Mouse (Mus musculus) lung, postnatal 0 days (tissue): ENCODE data around the gene Stxbp6. TPM values are rescaled to one million over a fixed set of nuclear protein-coding genes. Genes with fewer than 3 reads are reported as not detected.

Experiments used
- ATAC-seq: fragments of 200-750 bp; cut with Nextera tagmentation; 2 replicates; pipeline ENCODE4 v1.8.0; 2017; ENCODE audit warnings: moderate library complexity
- DNase-seq: peaks from one replicate; pipeline ENCODE4 v3.0.0-alpha.2; 2016; ENCODE audit warnings: low spot score
- H3K27ac ChIP-seq: fragments of 300-500 bp; sonication (generic); 2 replicates; pipeline ENCODE4 v1.5.1; 2014; ENCODE audit warnings: antibody characterized with exemption, mild to moderate bottlenecking, low read length, mixed read lengths
- H3K27me3 ChIP-seq: fragments of 300-500 bp; sonication (generic); replicated peaks from 2 replicates; pipeline ENCODE4 v1.6.1; 2014; ENCODE audit warnings: low read length, mixed read lengths; ENCODE audit not compliant: insufficient read depth
- H3K36me3 ChIP-seq: fragments of 300-500 bp; sonication (generic); 2 replicates; pipeline ENCODE4 v1.6.1; 2014; ENCODE audit warnings: low read length, mixed read lengths; ENCODE audit not compliant: insufficient read depth
- H3K4me1 ChIP-seq: fragments of 300-500 bp; sonication (generic); 2 replicates; pipeline ENCODE4 v1.6.1; 2014; ENCODE audit warnings: antibody characterized with exemption, low read depth, low read length, mixed read lengths; ENCODE audit not compliant: insufficient read depth
- H3K4me2 ChIP-seq: fragments of 300-500 bp; sonication (generic); replicated peaks from 2 replicates; pipeline ENCODE4 v1.6.1; 2014; ENCODE audit warnings: low read depth, mild to moderate bottlenecking, low read length, moderate library complexity, mixed read lengths
- H3K4me3 ChIP-seq: fragments of 300-500 bp; sonication (generic); 2 replicates; pipeline ENCODE4 v1.5.1; 2014; ENCODE audit warnings: low read depth, low read length
- H3K9ac ChIP-seq: fragments of 300-500 bp; sonication (generic); replicated peaks from 2 replicates; pipeline ENCODE4 v1.6.1; 2014; ENCODE audit warnings: low read depth, mild to moderate bottlenecking
- H3K9me3 ChIP-seq: fragments of 300-500 bp; sonication (generic); 2 replicates; pipeline ENCODE4 v1.6.1; 2016; ENCODE audit warnings: low read length, mixed read lengths
- CTCF ChIP-seq: IDR thresholded peaks from 2 replicates; pipeline ENCODE4 v1.5.1; 2016; ENCODE audit warnings: antibody characterized with exemption, mild to moderate bottlenecking
- EP300 ChIP-seq: IDR thresholded peaks from 2 replicates; pipeline ENCODE4 v1.6.1; 2016; ENCODE audit warnings: antibody characterized with exemption, mild to moderate bottlenecking, control low read depth
- WGBS: fragments of 180-500 bp; shearing (Covaris S2); extraction: QIAGEN DNeasy Blood & Tissue Kit; methylation state at CpG from one replicate; pipeline ENCODE4 v1.1.7; 2014; 5-methylcytosine and 5-hydroxymethylcytosine counted together
- polyA plus RNA-seq: library from polyadenylated mRNA; unstranded; fragments of >200 nt; fragmentation: Nextera tagmentation; extraction: Ambion mirVana; gene quantifications from 2 replicates; pipeline ENCODE4 v1.2.1, GENCODE M21; 2015

The Stxbp6 gene
- polyA plus RNA-seq, 1 experiment from 2014 or later, result 22.1 TPM

GRCm38 (mm10) chr12:45072185-45072584 is 2.3 kb downstream of the Stxbp6 start:
- 63% methylated on average over 3 of the region's 3 CpGs for whole genome bisulfite sequencing
- Histone ChIP-seq H3K4me1 (0 out of 2 replicates have a peak, but pooled peaks cover 3% of the 10 kb centered on the region), H3K27me3 (no peaks in the 10 kb centered on the region), H3K4me3 (no peak overlapping the region), H3K4me2 (peak overlapping the region; percentile 91; the same call in 1 of the 2 replicates), H3K27ac (no peak overlapping the region), H3K36me3 (no peaks in the 10 kb centered on the region), H3K9me3 (no peaks in the 10 kb centered on the region), H3K9ac (no peak overlapping the region)
- ATAC-seq (no peak), DNase-seq (no peak)
- TF ChIP-seq EP300, result no peak
- TF ChIP-seq CTCF, result peak; percentile 14; the same call in 1 of the 2 replicates

GRCm38 (mm10) chr12:45070186-45070585 is 4.3 kb downstream of the Stxbp6 start:
- ATAC-seq (peak; percentile 46), DNase-seq (peak; percentile 68)

GRCm38 (mm10) chr12:45068145-45068754 is 6.3 kb downstream of the Stxbp6 start:
- H3K4me2 ChIP-seq, result no peak overlapping the region
- DNase-seq (peak; percentile 22), ATAC-seq (no peak)
- H3K36me3 ChIP-seq, result no peaks in the 10 kb centered on the region
- no peak overlapping the region for H3K9ac ChIP-seq
- H3K4me3 ChIP-seq, result no peak overlapping the region
- 78% methylated on average over 6 of the region's 6 CpGs for WGBS
- H3K9me3 ChIP-seq, result no peaks in the 10 kb centered on the region
- TF ChIP-seq EP300 (no peak), CTCF (no peak)
- H3K27me3 ChIP-seq, result no peaks in the 10 kb centered on the region
- H3K27ac ChIP-seq, result no peak overlapping the region
- H3K4me1 ChIP-seq, result no peaks in the 10 kb centered on the region

More at GRCm38 (mm10) chr12:45070186-45070585, 4.3 kb downstream of the Stxbp6 start:
- Histone ChIP-seq H3K4me2 (peak overlapping the region; percentile 33), H3K27me3 (no peaks in the 10 kb centered on the region), H3K4me1 (no peaks in the 10 kb centered on the region), H3K9ac (no peak overlapping the region), H3K4me3 (peak overlapping the region; percentile 19; the same call in 1 of the 2 replicates), H3K36me3 (no peaks in the 10 kb centered on the region), H3K27ac (no peak overlapping the region), H3K9me3 (no peaks in the 10 kb centered on the region)
- TF ChIP-seq CTCF (no peak), EP300 (no peak)
- 40% methylated on average over 9 of the region's 9 CpGs for WGBS

- Histone ChIP-seq H3K27me3 (no peaks in the 10 kb centered on the region), H3K27ac (no peak overlapping the region), H3K4me2 (no peak overlapping the region), H3K4me3 (no peak overlapping the region), H3K4me1 (no peaks in the 10 kb centered on the region), H3K36me3 (no peaks in the 10 kb centered on the region), H3K9ac (no peak overlapping the region), H3K9me3 (no peaks in the 10 kb centered on the region)
- ATAC-seq (no peak), DNase-seq (no peak)
- 24% methylated on average over 3 of the region's 3 CpGs for WGBS
- TF ChIP-seq CTCF, result no peak
- TF ChIP-seq EP300, result no peak
These were observed 6.8 kb downstream of the Stxbp6 start for GRCm38 (mm10) chr12:45067686-45068085.

- WGBS, result 30% methylated on average over 11 of the region's 11 CpGs
- H3K9me3 ChIP-seq, result no peaks in the 10 kb centered on the region
- peak; percentile 22 for ATAC-seq
- no peaks in the 10 kb centered on the region for H3K4me1 ChIP-seq
- no peak overlapping the region for H3K9ac ChIP-seq
- no peaks in the 10 kb centered on the region for H3K36me3 ChIP-seq
- no peak overlapping the region for H3K27ac ChIP-seq
- H3K27me3 ChIP-seq, result no peaks in the 10 kb centered on the region
- H3K4me2 ChIP-seq, result no peak overlapping the region
- TF ChIP-seq CTCF (no peak), EP300 (no peak)
- no peak overlapping the region for H3K4me3 ChIP-seq
- DNase-seq, result peak; percentile 17
These were observed 7.3 kb downstream of the Stxbp6 start for GRCm38 (mm10) chr12:45067047-45067685.

GRCm38 (mm10) chr12:45063606-45064005 is 10.9 kb downstream of the Stxbp6 start:
- Histone ChIP-seq H3K9me3 (no peaks in the 10 kb centered on the region), H3K4me3 (no peak overlapping the region), H3K36me3 (no peaks in the 10 kb centered on the region), H3K27me3 (no peaks in the 10 kb centered on the region), H3K4me1 (no peaks in the 10 kb centered on the region), H3K9ac (no peak overlapping the region), H3K27ac (no peak overlapping the region), H3K4me2 (no peak overlapping the region)
- WGBS, result 73% methylated on average over 5 of the region's 5 CpGs
- ATAC-seq (0 out of 2 replicates have a peak, but pooled peaks have one; percentile 30), DNase-seq (peak; percentile 37)
- TF ChIP-seq CTCF (no peak), EP300 (no peak)
